Mouse (Mus musculus) C2C12 (cell line): ENCODE data around the gene Elk3. TPM values are rescaled to one million over a fixed set of nuclear protein-coding genes. Genes with fewer than 3 reads are reported as not detected.

ENCODE experiments used
- H3K27me3 ChIP-seq: one replicate; pipeline ENCODE4 v1.6.1; 2011; ENCODE audit not compliant: control insufficient read depth, insufficient read depth, insufficient read length
- H3K36me3 ChIP-seq: one replicate; pipeline ENCODE4 v1.6.1; 2011; ENCODE audit not compliant: control insufficient read depth, insufficient read depth
- H3K4me3 ChIP-seq: one replicate; pipeline ENCODE4 v1.5.1; 2011; ENCODE audit warnings: mild to moderate bottlenecking, control low read depth; ENCODE audit not compliant: poor library complexity, insufficient read depth, severe bottlenecking
- H3K79me2 ChIP-seq: one replicate; pipeline ENCODE4 v1.6.1; 2011; ENCODE audit not compliant: control insufficient read depth, insufficient read depth
- H3K79me3 ChIP-seq: one replicate; pipeline ENCODE4 v1.6.1; 2011; ENCODE audit warnings: low read depth, control low read depth
- H3ac ChIP-seq: one replicate; pipeline ENCODE3; 2011; ENCODE audit warnings: low read depth; ENCODE audit not compliant: control insufficient read depth, insufficient read length
- CEBPB ChIP-seq: IDR thresholded peaks from one replicate; pipeline ENCODE4 v1.6.1; 2011; ENCODE audit warnings: low read depth, mild to moderate bottlenecking, control low read depth, moderate library complexity
- CTCF ChIP-seq: IDR thresholded peaks from one replicate; pipeline ENCODE4 v1.5.1; 2011; ENCODE audit not compliant: control insufficient read depth, insufficient read depth, insufficient read length
- FOSL1 ChIP-seq: IDR thresholded peaks from one replicate; pipeline ENCODE4 v1.8.0; 2011; ENCODE audit warnings: mild to moderate bottlenecking, low read length; ENCODE audit not compliant: poor library complexity, insufficient read depth, severe bottlenecking
- MAX ChIP-seq: IDR thresholded peaks from one replicate; pipeline ENCODE4 v1.6.1; 2011; ENCODE audit warnings: mild to moderate bottlenecking, control low read depth
- MYOD1 ChIP-seq: IDR thresholded peaks from one replicate; pipeline ENCODE4 v1.6.1; 2011; ENCODE audit warnings: low read depth; ENCODE audit not compliant: control insufficient read depth, insufficient read length
- MYOG ChIP-seq: IDR thresholded peaks from one replicate; pipeline ENCODE4 v1.6.1; 2011; ENCODE audit not compliant: control insufficient read depth, insufficient read length; ENCODE audit errors: extremely low read depth
- USF1 ChIP-seq: IDR thresholded peaks from one replicate; pipeline ENCODE4 v1.6.1; 2011; ENCODE audit warnings: low read depth, mild to moderate bottlenecking, control low read depth, moderate library complexity
- polyA plus RNA-seq: library from polyadenylated mRNA; unstranded; fragments of >200 nt; fragmentation: generic; extraction: Trizol; gene quantifications from one replicate; pipeline ENCODE4 v1.2.1, GENCODE M21; 2012; ENCODE audit warnings: missing spikeins

Gene Elk3
- polyA plus RNA-seq, 1 experiment = 56.1 TPM

- Histone ChIP-seq H3ac (no peak overlapping the region), H3K79me2 (peaks cover 4% of the 10 kb centered on the region), H3K36me3 (peaks cover 78% of the 10 kb centered on the region), H3K27me3 (no peaks in the 10 kb centered on the region), H3K79me3 (no peaks in the 10 kb centered on the region), H3K4me3 (no peak overlapping the region)
- TF ChIP-seq MYOD1 (no peak), MAX (no peak), USF1 (no peak), CTCF (no peak), MYOG (no peak), FOSL1 (no peak), CEBPB (no peak)
Measured at GRCm38 (mm10) chr10:93252661-93253060, 58.3 kb downstream of the Elk3 start.

DNA sequence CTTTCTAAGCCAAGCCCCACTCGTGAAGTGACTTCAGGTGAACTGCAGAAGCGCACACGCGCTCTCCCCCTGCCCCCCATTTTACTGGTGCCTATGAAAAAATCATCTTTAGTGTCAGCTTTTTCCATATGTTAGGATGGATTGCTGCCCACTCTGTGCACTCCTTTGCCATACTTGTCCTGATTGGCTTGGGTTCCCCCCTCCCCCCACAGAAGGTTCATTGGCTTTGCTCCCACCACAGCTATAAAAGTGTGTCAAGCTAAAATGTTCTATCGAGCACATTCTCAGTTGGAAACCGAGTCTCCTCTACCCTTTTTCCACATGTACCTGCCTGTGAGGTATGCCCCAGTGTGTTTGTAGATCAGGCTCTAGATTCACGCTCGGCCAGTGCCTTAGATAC, 59.5 kb downstream of the Elk3 start:
- Histone ChIP-seq H3ac (no peak overlapping the region), H3K4me3 (no peak overlapping the region), H3K79me2 (peaks cover 4% of the 10 kb centered on the region), H3K27me3 (no peaks in the 10 kb centered on the region), H3K79me3 (no peaks in the 10 kb centered on the region), H3K36me3 (peaks cover 70% of the 10 kb centered on the region)
- TF ChIP-seq CEBPB (no peak), FOSL1 (no peak), MYOD1 (no peak)

- H3K79me2 ChIP-seq = peaks cover 4% of the 10 kb centered on the region
- TF ChIP-seq MAX = no peak
- no peak for TF ChIP-seq CEBPB
- no peak for TF ChIP-seq MYOG
- no peak for TF ChIP-seq FOSL1
- H3K79me3 ChIP-seq = no peaks in the 10 kb centered on the region
- H3K36me3 ChIP-seq = peaks cover 74% of the 10 kb centered on the region
- H3K27me3 ChIP-seq = no peaks in the 10 kb centered on the region
- no peak overlapping the region for H3ac ChIP-seq
- H3K4me3 ChIP-seq = no peak overlapping the region
Measured at GRCm38 (mm10) chr10:93250436-93251317, 60.3 kb downstream of the Elk3 start.

- H3K4me3 ChIP-seq = no peak overlapping the region
Measured at GRCm38 (mm10) chr10:93249901-93250300, 61.0 kb downstream of the Elk3 start.

DNA sequence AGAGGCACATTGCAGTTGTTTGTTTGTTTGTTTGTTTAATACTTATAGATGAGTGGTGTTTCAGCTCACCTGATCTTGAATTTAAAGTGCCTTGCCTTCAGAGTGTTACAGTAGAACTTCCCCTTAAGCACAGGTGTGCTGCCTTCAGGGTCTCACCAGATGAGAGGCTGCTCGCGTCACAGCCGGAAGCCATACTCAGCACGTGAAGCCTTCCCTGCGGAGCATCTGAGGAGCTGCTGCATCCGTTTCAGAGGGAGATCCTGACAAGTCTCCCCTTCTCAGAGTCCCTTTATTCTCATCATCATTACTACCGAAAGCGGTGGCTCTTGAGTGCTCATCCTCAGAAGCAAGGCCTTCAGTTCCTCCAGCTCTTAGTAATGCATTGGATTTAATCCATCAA, 62.5 kb downstream of the Elk3 start:
- Histone ChIP-seq H3ac (no peak overlapping the region), H3K4me3 (no peak overlapping the region), H3K79me2 (no peaks in the 10 kb centered on the region), H3K27me3 (no peaks in the 10 kb centered on the region), H3K79me3 (no peaks in the 10 kb centered on the region), H3K36me3 (peaks cover 70% of the 10 kb centered on the region)
- TF ChIP-seq CEBPB (no peak), MAX (no peak), CTCF (no peak), MYOD1 (no peak), FOSL1 (no peak), MYOG (no peak), USF1 (no peak)

More at GRCm38 (mm10) chr10:93249901-93250300, 61.0 kb downstream of the Elk3 start:
- H3ac ChIP-seq = no peak overlapping the region
- H3K27me3 ChIP-seq = no peaks in the 10 kb centered on the region
- no peak for TF ChIP-seq MYOG
- TF ChIP-seq MYOD1 = no peak
- no peak for TF ChIP-seq MAX
- TF ChIP-seq CTCF = no peak
- no peak for TF ChIP-seq CEBPB
- TF ChIP-seq USF1 = no peak
- TF ChIP-seq FOSL1 = no peak
- peaks cover 75% of the 10 kb centered on the region for H3K36me3 ChIP-seq
- H3K79me3 ChIP-seq = no peaks in the 10 kb centered on the region
- H3K79me2 ChIP-seq = no peaks in the 10 kb centered on the region

GRCm38 (mm10) chr10:93247902-93248301, 63.0 kb downstream of the Elk3 start:
- Histone ChIP-seq H3K79me2 (no peaks in the 10 kb centered on the region), H3K36me3 (peaks cover 65% of the 10 kb centered on the region), H3K27me3 (no peaks in the 10 kb centered on the region), H3K79me3 (no peaks in the 10 kb centered on the region), H3ac (no peak overlapping the region), H3K4me3 (no peak overlapping the region)
- TF ChIP-seq CEBPB (no peak), USF1 (no peak), FOSL1 (no peak), MYOD1 (no peak), CTCF (no peak), MAX (no peak), MYOG (no peak)
